In the genomic region with DNA sequence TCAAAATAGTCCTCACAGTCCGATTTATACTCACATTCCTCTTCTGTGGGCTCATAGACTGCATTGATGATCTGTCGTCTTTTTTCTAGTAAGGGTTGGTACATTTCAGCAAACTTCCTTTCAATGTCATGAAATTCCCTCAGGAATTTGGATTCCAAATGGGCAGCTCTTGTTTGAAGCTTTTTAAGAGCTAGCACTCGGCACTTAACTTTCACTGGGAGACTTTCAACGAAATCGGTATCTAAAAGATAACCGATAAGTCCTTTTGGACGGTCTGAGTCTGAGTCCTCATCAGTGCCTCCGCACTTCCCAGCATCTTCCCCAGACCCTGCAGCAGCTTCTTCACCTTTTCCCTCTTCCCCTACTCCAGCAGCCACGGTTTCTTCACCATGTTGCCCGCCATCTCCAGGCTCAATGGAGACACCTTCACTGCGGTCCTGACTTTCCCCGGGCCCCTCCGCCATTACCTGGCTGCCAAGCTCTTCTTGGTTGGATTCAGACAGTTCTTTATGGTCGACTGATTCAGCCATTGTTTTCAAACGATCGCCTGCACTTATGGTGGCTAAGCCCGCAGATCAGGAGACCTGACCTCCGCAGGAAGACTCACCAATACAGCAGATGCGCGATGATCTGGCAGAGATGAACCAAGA, we compare ENCODE assay signal across 8 mouse cellular contexts. TPM values are rescaled to one million over a fixed set of nuclear protein-coding genes. Genes with fewer than 3 reads are reported as not detected.
A peak's percentile ranks its signal among the peaks of the same experiment; 100 is the strongest.
DNase-seq lines count a peak whose midpoint lies in the region; ATAC-seq lines count a peak whose summit lies in the region.

No protein-coding gene starts in this region.

- peaks cover 20% of the 10 kb centered on the region for H3K27me3 ChIP-seq in heart, embryonic 14.5 days (ENCODE audit: control insufficient read depth, insufficient read depth, low read length)
- peaks cover 36% of the 10 kb centered on the region for H3K27me3 ChIP-seq in midbrain, embryonic 12.5 days

- no peak overlapping the region for H3K9ac ChIP-seq in heart, embryonic 14.5 days (ENCODE audit: low read length)
- peak overlapping the region; percentile 59 for H3K9ac ChIP-seq in midbrain, embryonic 12.5 days (replicated peaks)

- H3K4me2 ChIP-seq in heart, embryonic 14.5 days (ENCODE audit: low read length) = peak overlapping the region; percentile 63
- peak overlapping the region; percentile 51 for H3K4me2 ChIP-seq in midbrain, embryonic 12.5 days (replicated peaks)

- H3K36me3 ChIP-seq in heart, embryonic 14.5 days (ENCODE audit: control insufficient read depth, insufficient read depth, low read length) = no peaks in the 10 kb centered on the region
- H3K36me3 ChIP-seq in midbrain, embryonic 12.5 days = no peaks in the 10 kb centered on the region

- no peak for DNase-seq in heart, postnatal 4 days
- peak; percentile 5 for DNase-seq in MN1 (ENCODE audit: low spot score)
- no peak for DNase-seq in spleen, postnatal 36 days (ENCODE audit: low spot score in 2 of 2)
- no peak for DNase-seq in kidney, adult 8-10 months

- WGBS in heart, embryonic 14.5 days = 16% methylated on average over 20 of the region's 20 CpGs
- WGBS in midbrain, embryonic 12.5 days = 22% methylated on average over 20 of the region's 20 CpGs

- H3K4me3 ChIP-seq in heart, embryonic 14.5 days (ENCODE audit: control insufficient read depth in 1 of 2, insufficient read depth in 1 of 2, low read depth in 1 of 2, low read length in 2 of 2) = peak overlapping the region; percentile 41 to 56
- peak overlapping the region; percentile 49 for H3K4me3 ChIP-seq in midbrain, embryonic 12.5 days

- no peaks in the 10 kb centered on the region for H3K4me1 ChIP-seq in heart, embryonic 14.5 days (ENCODE audit: control insufficient read depth in 2 of 2, insufficient read depth in 2 of 2, low read length in 2 of 2)
- H3K4me1 ChIP-seq in midbrain, embryonic 12.5 days = no peaks in the 10 kb centered on the region

- no peak overlapping the region for H3K27ac ChIP-seq in heart, embryonic 14.5 days (replicated peaks in 1 of 2; ENCODE audit: control insufficient read depth in 1 of 2, insufficient read depth in 1 of 2, low read depth in 2 of 2, low read length in 2 of 2)
- peak overlapping the region; percentile 83 for H3K27ac ChIP-seq in midbrain, embryonic 12.5 days (replicated peaks)

- no peak for ATAC-seq in heart, embryonic 14.5 days (ENCODE audit: insufficient number of reproducible peaks, insufficient read depth, low FRiP score, low read depth)
- 0 out of 2 replicates have a peak, but pooled peaks have one; percentile 12 for ATAC-seq in granulocyte monocyte progenitor cell, adult 5-6 weeks (replicated peaks; ENCODE audit: poor library complexity, severe bottlenecking)
- ATAC-seq in midbrain, embryonic 12.5 days (ENCODE audit: low FRiP score, low read depth) = no peak; the same call in 1 of the 2 replicates
- ATAC-seq in megakaryocyte progenitor cell, adult 5-6 weeks (replicated peaks; ENCODE audit: poor library complexity) = no peak

- H3K9me3 ChIP-seq in heart, embryonic 14.5 days (ENCODE audit: control insufficient read depth, low read length) = no peaks in the 10 kb centered on the region
- no peaks in the 10 kb centered on the region for H3K9me3 ChIP-seq in midbrain, embryonic 12.5 days

RNA-seq across cellular contexts. Expression of a gene that starts 0.5 kb away (rescaled TPM):
- 0.57 and 0.96 TPM in 2 replicates for polyA plus RNA-seq in heart, embryonic 14.5 days (2014; fragmentation: Nextera tagmentation; extraction: Ambion mirVana)
- total RNA-seq in heart, postnatal 4 days (2021) = under 1 TPM in 1 of 2 experiments, not detected in 1; 0.17 TPM
- not detected in 2 replicates for total RNA-seq in granulocyte monocyte progenitor cell, adult 5-6 weeks (2014; fragmentation: Nextera tagmentation)
- total RNA-seq in granulocyte monocyte progenitor cell, adult 5-6 weeks (2017) = 0.31 TPM in 1 of 2 replicates, not detected in the other
- polyA plus RNA-seq in midbrain, embryonic 12.5 days (2016; fragmentation: Nextera tagmentation; extraction: Ambion mirVana) = 31.9 and 33.6 TPM in 2 replicates
- total RNA-seq in megakaryocyte progenitor cell, adult 5-6 weeks (2015) = not detected in 2 replicates
- total RNA-seq in megakaryocyte progenitor cell, adult 5-6 weeks (2017) = not detected in 2 replicates
